Mouse (Mus musculus): ENCODE results near the gene Krtap4-1. TPM values are rescaled to one million over a fixed set of nuclear protein-coding genes. Genes with fewer than 3 reads are reported as not detected.
"Not testable (repeated sequence)": the region's sequence is repeated elsewhere in the genome, so short reads cannot be mapped to it uniquely, and the experiment has no call there.

The Krtap4-1 gene
- polyA plus RNA-seq, 1 experiment from 2014 or later, result not detected

GRCm38 (mm10) chr11:99609126-99609525, 18.9 kb downstream of the Krtap4-1 start:
- Histone ChIP-seq H3K4me2 (ENCODE audit: low read length) (no peak overlapping the region), H3K4me1 (ENCODE audit: control insufficient read depth, insufficient read depth, low read depth, low read length) (no peaks in the 10 kb centered on the region), H3K4me3 (ENCODE audit: low read length) (no peak overlapping the region), H3K27ac (ENCODE audit: low read depth, low read length) (no peak overlapping the region), H3K9ac (ENCODE audit: low read depth, low read length) (no peak overlapping the region), H3K9me3 (ENCODE audit: control insufficient read depth, low read length) (no peaks in the 10 kb centered on the region), H3K27me3 (replicated peaks; ENCODE audit: control insufficient read depth, insufficient read depth, low read length) (no peaks in the 10 kb centered on the region), H3K36me3 (ENCODE audit: control insufficient read depth, insufficient read depth, low read length) (no peaks in the 10 kb centered on the region)
- 68% methylated on average over 1 of the region's 1 CpGs for WGBS
- ATAC-seq, result no peak

- 60% methylated on average over 1 of the region's 1 CpGs for WGBS
- not testable (repeated sequence) for ATAC-seq; H3K4me3 ChIP-seq (ENCODE audit: low read length); H3K27me3 ChIP-seq (replicated peaks; ENCODE audit: control insufficient read depth, insufficient read depth, low read length); H3K9ac ChIP-seq (ENCODE audit: low read depth, low read length); H3K4me1 ChIP-seq (ENCODE audit: control insufficient read depth, insufficient read depth, low read depth, low read length); H3K36me3 ChIP-seq (ENCODE audit: control insufficient read depth, insufficient read depth, low read length); H3K4me2 ChIP-seq (ENCODE audit: low read length); H3K27ac ChIP-seq (ENCODE audit: low read depth, low read length); H3K9me3 ChIP-seq (ENCODE audit: control insufficient read depth, low read length)
Observed at GRCm38 (mm10) chr11:99603208-99603607, 24.8 kb downstream of the Krtap4-1 start, which contains the start of gene Gm11938. TSS of gene Gm11938 (minus strand) at chr11:99603308.

DNA sequence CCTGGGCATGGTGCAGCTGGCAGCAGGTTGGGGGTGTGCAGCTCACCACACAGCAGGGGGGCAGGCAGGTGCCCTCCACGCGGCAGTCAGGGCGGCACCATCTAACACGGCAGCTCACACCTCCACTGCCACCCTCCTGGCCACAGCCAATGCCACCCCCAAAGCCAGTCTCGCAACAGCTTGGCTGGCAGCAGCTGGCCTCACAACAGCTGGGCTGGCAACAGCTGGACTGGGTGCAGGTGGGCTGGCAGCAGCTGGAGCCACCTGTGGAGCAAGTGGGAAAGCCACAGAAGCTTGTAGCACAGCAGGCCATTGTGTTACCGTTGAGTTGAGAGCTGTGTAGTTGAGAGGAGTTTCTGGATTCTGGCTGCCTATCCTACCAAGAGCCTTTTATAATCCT, 30.3 kb downstream of the Krtap4-1 start, which contains the start of gene Krtap9-3:
Gene Krtap9-3 (minus strand): TSS at position 364 of the 400 bp plus-strand sequence.
- not testable (repeated sequence) for H3K27me3 ChIP-seq (replicated peaks; ENCODE audit: control insufficient read depth, insufficient read depth, low read length); H3K36me3 ChIP-seq (ENCODE audit: control insufficient read depth, insufficient read depth, low read length); H3K27ac ChIP-seq (ENCODE audit: low read depth, low read length); H3K9ac ChIP-seq (ENCODE audit: low read depth, low read length); H3K9me3 ChIP-seq (ENCODE audit: control insufficient read depth, low read length); H3K4me3 ChIP-seq (ENCODE audit: low read length); ATAC-seq; H3K4me2 ChIP-seq (ENCODE audit: low read length); H3K4me1 ChIP-seq (ENCODE audit: control insufficient read depth, insufficient read depth, low read depth, low read length)
- 76% methylated on average over 6 of the region's 6 CpGs for WGBS

DNA sequence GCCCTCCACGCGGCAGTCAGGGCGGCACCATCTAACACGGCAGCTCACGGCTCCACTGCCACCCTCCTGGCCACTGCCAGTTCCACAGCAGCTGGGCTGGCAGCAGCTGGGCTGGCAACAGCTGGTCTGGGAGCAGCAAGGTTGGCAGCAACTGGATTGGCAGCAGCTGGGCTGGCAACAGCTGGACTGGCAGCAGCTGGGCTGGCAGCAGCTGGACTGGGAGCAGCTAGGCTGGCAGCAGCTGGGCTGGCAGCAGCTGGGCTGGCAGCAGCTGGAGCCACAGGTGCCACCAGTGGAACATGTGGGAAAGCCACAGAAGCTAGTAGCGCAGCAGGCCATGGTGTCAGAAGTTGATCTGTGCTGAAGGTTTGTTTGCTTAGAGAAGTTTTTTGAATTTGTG, 37.1 kb downstream of the Krtap4-1 start, which contains the start of gene Krtap1-3:
Gene Krtap1-3 (minus strand): TSS at position 359 of the 400 bp plus-strand sequence.
- 89% methylated on average over 6 of the region's 6 CpGs for WGBS
- no peak for ATAC-seq
- Histone ChIP-seq H3K36me3 (ENCODE audit: control insufficient read depth, insufficient read depth, low read length) (no peaks in the 10 kb centered on the region), H3K27ac (ENCODE audit: low read depth, low read length) (no peak within 1 kb of the TSS), H3K4me2 (ENCODE audit: low read length) (no peak within 1 kb of the TSS), H3K27me3 (replicated peaks; ENCODE audit: control insufficient read depth, insufficient read depth, low read length) (no peaks in the 10 kb centered on the region), H3K9ac (ENCODE audit: low read depth, low read length) (no peak within 1 kb of the TSS), H3K4me1 (ENCODE audit: control insufficient read depth, insufficient read depth, low read depth, low read length) (no peaks in the 10 kb centered on the region), H3K9me3 (ENCODE audit: control insufficient read depth, low read length) (no peaks in the 10 kb centered on the region), H3K4me3 (ENCODE audit: low read length) (no peak within 1 kb of the TSS)

- no peak overlapping the region for H3K27ac ChIP-seq (ENCODE audit: low read depth, low read length)
- 89% methylated on average over 7 of the region's 7 CpGs for whole genome bisulfite sequencing
Observed at GRCm38 (mm10) chr11:99585096-99585495, 42.9 kb downstream of the Krtap4-1 start.

DNA sequence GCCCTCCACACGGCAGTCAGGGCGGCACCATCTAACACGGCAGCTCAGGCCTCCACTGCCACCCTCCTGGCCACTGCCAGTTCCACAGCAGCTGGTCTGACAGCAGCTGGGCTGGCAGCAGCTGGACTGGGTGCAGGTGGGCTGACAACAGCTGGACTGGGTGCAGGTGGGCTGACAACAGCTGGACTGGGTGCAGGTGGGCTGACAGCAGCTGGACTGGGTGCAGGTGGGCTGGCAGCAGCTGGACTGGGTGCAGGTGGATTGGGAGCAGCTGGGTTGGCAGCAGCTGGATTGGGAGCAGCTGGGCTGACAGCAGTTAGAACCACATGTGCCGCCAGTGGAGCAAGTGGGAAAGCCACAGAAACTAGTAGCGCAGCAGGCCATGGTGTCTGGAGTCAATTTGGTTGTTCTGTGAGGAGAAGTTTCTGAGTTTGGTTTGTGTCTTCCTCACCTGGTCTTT, 44.8 kb downstream of the Krtap4-1 start, which contains the start of gene Krtap1-4:
Gene Krtap1-4 (minus strand): TSS at position 410 of the 460 bp plus-strand sequence.
- Histone ChIP-seq H3K36me3 (ENCODE audit: control insufficient read depth, insufficient read depth, low read length) (no peaks in the 10 kb centered on the region), H3K9ac (ENCODE audit: low read depth, low read length) (no peak within 1 kb of the TSS), H3K4me1 (ENCODE audit: control insufficient read depth, insufficient read depth, low read depth, low read length) (no peaks in the 10 kb centered on the region), H3K27ac (ENCODE audit: low read depth, low read length) (no peak within 1 kb of the TSS), H3K4me2 (ENCODE audit: low read length) (no peak within 1 kb of the TSS), H3K4me3 (ENCODE audit: low read length) (no peak within 1 kb of the TSS), H3K27me3 (replicated peaks; ENCODE audit: control insufficient read depth, insufficient read depth, low read length) (no peaks in the 10 kb centered on the region), H3K9me3 (ENCODE audit: control insufficient read depth, low read length) (no peaks in the 10 kb centered on the region)
- ATAC-seq, result no peak
- 92% methylated on average over 5 of the region's 5 CpGs for WGBS

More at GRCm38 (mm10) chr11:99585096-99585495, 42.9 kb downstream of the Krtap4-1 start:
- H3K9me3 ChIP-seq (ENCODE audit: control insufficient read depth, low read length), result no peaks in the 10 kb centered on the region
- H3K9ac ChIP-seq (ENCODE audit: low read depth, low read length), result no peak overlapping the region
- no peak for ATAC-seq
- no peaks in the 10 kb centered on the region for H3K36me3 ChIP-seq (ENCODE audit: control insufficient read depth, insufficient read depth, low read length)
- H3K4me2 ChIP-seq (ENCODE audit: low read length), result no peak overlapping the region
- no peaks in the 10 kb centered on the region for H3K4me1 ChIP-seq (ENCODE audit: control insufficient read depth, insufficient read depth, low read depth, low read length)
- no peak overlapping the region for H3K4me3 ChIP-seq (ENCODE audit: low read length)
- no peaks in the 10 kb centered on the region for H3K27me3 ChIP-seq (replicated peaks; ENCODE audit: control insufficient read depth, insufficient read depth, low read length)

- H3K4me3 ChIP-seq (ENCODE audit: low read length), result no peak overlapping the region
- no peaks in the 10 kb centered on the region for H3K27me3 ChIP-seq (replicated peaks; ENCODE audit: control insufficient read depth, insufficient read depth, low read length)
- no peak overlapping the region for H3K27ac ChIP-seq (ENCODE audit: low read depth, low read length)
- no peak for ATAC-seq
- H3K36me3 ChIP-seq (ENCODE audit: control insufficient read depth, insufficient read depth, low read length), result no peaks in the 10 kb centered on the region
- H3K4me2 ChIP-seq (ENCODE audit: low read length), result no peak overlapping the region
- no peak overlapping the region for H3K9ac ChIP-seq (ENCODE audit: low read depth, low read length)
- no peaks in the 10 kb centered on the region for H3K4me1 ChIP-seq (ENCODE audit: control insufficient read depth, insufficient read depth, low read depth, low read length)
- H3K9me3 ChIP-seq (ENCODE audit: control insufficient read depth, low read length), result no peaks in the 10 kb centered on the region
- 91% methylated on average over 6 of the region's 6 CpGs for WGBS
Observed at GRCm38 (mm10) chr11:99581564-99581963, 46.5 kb downstream of the Krtap4-1 start.

DNA sequence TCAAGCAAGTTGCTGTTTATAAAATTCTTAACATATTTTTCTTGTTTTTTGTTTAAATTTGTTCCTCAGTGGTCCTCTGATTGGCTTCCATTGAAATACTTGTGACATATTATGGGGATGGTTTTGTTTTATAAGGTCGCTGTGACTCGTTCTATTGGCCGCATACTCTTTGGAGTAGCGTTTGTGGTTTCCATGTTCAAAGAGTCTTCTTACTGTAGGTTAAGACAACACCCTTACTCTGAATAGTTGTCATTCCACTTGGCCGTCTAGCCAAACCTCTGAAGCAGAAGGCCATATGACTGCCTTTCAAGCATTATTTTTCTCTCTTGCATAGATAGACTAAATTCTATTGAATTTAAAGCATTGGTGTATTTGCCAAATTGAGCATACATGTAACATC, 47.0 kb downstream of the Krtap4-1 start:
- no peaks in the 10 kb centered on the region for H3K9me3 ChIP-seq (ENCODE audit: control insufficient read depth, low read length)
- no peak for ATAC-seq
- H3K4me3 ChIP-seq (ENCODE audit: low read length), result no peak overlapping the region
- H3K4me1 ChIP-seq (ENCODE audit: control insufficient read depth, insufficient read depth, low read depth, low read length), result no peaks in the 10 kb centered on the region
- no peak overlapping the region for H3K27ac ChIP-seq (ENCODE audit: low read depth, low read length)
- 92% methylated on average over 5 of the region's 5 CpGs for WGBS
- H3K27me3 ChIP-seq (replicated peaks; ENCODE audit: control insufficient read depth, insufficient read depth, low read length), result no peaks in the 10 kb centered on the region
- H3K36me3 ChIP-seq (ENCODE audit: control insufficient read depth, insufficient read depth, low read length), result no peaks in the 10 kb centered on the region
- H3K9ac ChIP-seq (ENCODE audit: low read depth, low read length), result no peak overlapping the region
- H3K4me2 ChIP-seq (ENCODE audit: low read length), result no peak overlapping the region

DNA sequence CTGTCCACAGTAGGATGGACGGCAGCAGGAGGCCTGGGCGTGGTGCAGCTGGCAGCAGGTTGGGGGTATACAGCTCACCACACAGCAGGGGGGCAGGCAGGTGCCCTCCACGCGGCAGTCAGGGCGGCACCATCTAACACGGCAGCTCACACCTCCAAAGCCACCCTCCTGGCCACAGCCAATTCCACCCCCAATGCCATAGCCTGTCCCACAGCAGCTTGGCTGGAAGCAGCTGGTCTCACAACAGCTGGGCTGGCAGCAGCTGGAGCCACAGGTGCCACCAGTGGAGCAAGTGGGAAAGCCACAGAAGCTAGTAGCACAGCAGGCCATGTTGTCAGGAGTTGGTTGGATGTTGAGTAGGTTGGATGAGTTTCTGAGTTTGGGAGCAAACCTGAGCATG, 47.4 kb downstream of the Krtap4-1 start, which contains the start of gene Krtap1-5:
Gene Krtap1-5 (minus strand): TSS at position 381 of the 400 bp plus-strand sequence.
- Histone ChIP-seq H3K9me3 (ENCODE audit: control insufficient read depth, low read length) (no peaks in the 10 kb centered on the region), H3K4me2 (ENCODE audit: low read length) (no peak within 1 kb of the TSS), H3K27me3 (replicated peaks; ENCODE audit: control insufficient read depth, insufficient read depth, low read length) (no peaks in the 10 kb centered on the region), H3K4me3 (ENCODE audit: low read length) (no peak within 1 kb of the TSS), H3K27ac (ENCODE audit: low read depth, low read length) (no peak within 1 kb of the TSS), H3K9ac (ENCODE audit: low read depth, low read length) (no peak within 1 kb of the TSS), H3K4me1 (ENCODE audit: control insufficient read depth, insufficient read depth, low read depth, low read length) (no peaks in the 10 kb centered on the region), H3K36me3 (ENCODE audit: control insufficient read depth, insufficient read depth, low read length) (no peaks in the 10 kb centered on the region)
- ATAC-seq, result no peak
- 86% methylated on average over 6 of the region's 6 CpGs for WGBS
